Mouse (Mus musculus) ES-Bruce4 (cell line): Measurements from ENCODE around the gene Phpt1.

Source experiments
- CTCF ChIP-seq: IDR thresholded peaks from one replicate; pipeline ENCODE4 v1.8.1; 2011; ENCODE audit warnings: low read depth, low read length
- EP300 ChIP-seq: IDR thresholded peaks from 2 replicates; pipeline ENCODE4 v1.6.1; 2011; ENCODE audit warnings: low read depth, low read length; ENCODE audit not compliant: insufficient read depth
- POLR2A ChIP-seq: IDR thresholded peaks from one replicate; pipeline ENCODE4 v1.8.1; 2011; ENCODE audit warnings: low read length; ENCODE audit not compliant: insufficient read depth

DNA sequence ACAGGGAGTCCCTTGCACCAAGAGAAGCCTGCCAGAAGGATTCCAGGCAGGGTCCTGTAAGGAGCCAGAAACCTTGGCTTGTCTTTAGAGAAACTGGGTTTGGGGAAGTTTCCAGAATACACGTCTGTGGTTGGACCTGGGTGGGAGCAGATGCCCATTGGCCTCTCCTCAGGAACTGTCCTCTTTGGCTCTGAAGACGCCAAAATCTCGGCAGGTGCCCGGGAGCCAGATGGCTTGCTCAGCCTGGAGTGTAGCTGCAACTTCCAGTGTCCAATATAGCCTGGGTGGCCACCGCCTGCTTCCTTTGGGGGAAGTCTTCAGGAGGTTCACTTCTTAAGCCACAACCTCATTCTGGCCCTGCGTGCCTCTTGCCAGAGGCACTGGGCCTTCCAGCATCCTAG lies 6.9 kb upstream of the Phpt1 start:
- no peak for TF ChIP-seq CTCF
- TF ChIP-seq POLR2A: no peak
- no peak for TF ChIP-seq EP300
